Comparison of ENCODE assay signal across 8 mouse cellular contexts in the genomic region with DNA sequence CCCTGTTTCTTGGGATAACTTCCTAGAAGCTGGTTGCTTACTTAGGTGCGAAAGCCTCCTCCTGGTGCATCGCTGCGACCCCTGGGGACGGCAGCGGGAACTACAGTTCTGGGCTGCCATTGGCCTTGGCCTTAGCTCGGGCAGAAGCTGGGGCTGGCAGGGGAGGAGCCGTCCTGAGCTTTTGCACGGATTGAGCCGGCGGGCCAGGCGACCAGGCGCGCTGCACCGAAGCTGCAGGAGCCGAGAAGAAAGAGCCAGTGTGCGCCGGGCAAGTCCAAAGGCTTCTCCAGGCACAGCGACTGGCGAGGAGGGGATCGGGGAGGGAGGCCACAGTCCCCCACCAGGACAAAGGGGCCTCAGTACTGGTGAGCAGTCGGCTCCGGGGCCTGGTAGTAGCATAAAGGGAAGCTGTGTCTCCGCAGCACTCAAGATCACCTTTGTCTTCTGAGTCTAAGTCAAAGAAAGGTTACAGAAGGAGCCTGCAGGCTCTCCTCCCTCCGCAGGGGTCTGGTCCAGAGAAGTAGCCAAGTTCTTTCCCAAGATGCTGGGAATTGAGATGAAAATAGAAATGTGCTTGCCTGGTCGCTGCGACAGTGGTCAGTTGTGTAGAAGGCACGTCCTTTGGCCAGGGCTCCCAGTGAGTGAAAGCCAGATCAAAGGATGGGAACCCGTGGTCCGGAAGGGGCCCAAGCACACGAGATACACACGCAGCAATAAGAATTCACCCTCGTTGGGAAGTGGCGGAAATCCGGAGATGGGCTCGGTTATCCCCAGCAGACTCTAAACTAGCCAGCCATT. TPM values are rescaled to one million over a fixed set of nuclear protein-coding genes. Genes with fewer than 3 reads are reported as not detected.
DNase-seq lines count a peak whose midpoint lies in the region; ATAC-seq lines count a peak whose summit lies in the region.

No protein-coding gene starts in this region.

- H3K27ac ChIP-seq in hindbrain, embryonic 15.5 days (replicated peaks): peak overlapping the region; percentile 84

- H3K4me1 ChIP-seq in hindbrain, embryonic 15.5 days (replicated peaks): peaks cover 9% of the 10 kb centered on the region

- WGBS in hindbrain, embryonic 15.5 days: 7% methylated on average over 35 of the region's 35 CpGs

- peak overlapping the region; percentile 77 for H3K4me2 ChIP-seq in hindbrain, embryonic 15.5 days

- no peaks in the 10 kb centered on the region for H3K9me3 ChIP-seq in hindbrain, embryonic 15.5 days

- H3K36me3 ChIP-seq in hindbrain, embryonic 15.5 days: no peaks in the 10 kb centered on the region

- peak overlapping the region; percentile 43 for H3K4me3 ChIP-seq in hindbrain, embryonic 15.5 days

- ATAC-seq in hindbrain, embryonic 15.5 days (ENCODE audit: low FRiP score, low read depth): peak; percentile 95

- peak overlapping the region; percentile 68 for H3K9ac ChIP-seq in hindbrain, embryonic 15.5 days

- peak; percentile 87 for DNase-seq in WW6 (ENCODE audit: low read depth, low spot score)
- DNase-seq in cerebellum, postnatal 36 days: peak; percentile 97 to 98
- DNase-seq in frontal cortex, postnatal 36 days (ENCODE audit: low spot score in 2 of 2): peak; percentile 93 to 95
- DNase-seq in layer of hippocampus, postnatal 36 days: peak; percentile 90 to 92
- peak; percentile 93 for DNase-seq in lung, postnatal 25 days (ENCODE audit: low spot score)
- peak; percentile 97 for DNase-seq in retina, embryonic 14.5 days (ENCODE audit: low spot score)
- peak; percentile 86 to 90 for DNase-seq in thymus, postnatal 36 days

- no peaks in the 10 kb centered on the region for H3K27me3 ChIP-seq in hindbrain, embryonic 15.5 days

RNA-seq across cellular contexts. Expression of a gene that starts 8.0 kb away (rescaled TPM):
- 3.8 and 4.4 TPM in 2 replicates for polyA plus RNA-seq in hindbrain, embryonic 15.5 days (2015; fragmentation: Nextera tagmentation; extraction: Ambion mirVana)
- total RNA-seq in layer of hippocampus, postnatal 36 days (2021): 1 to 10 TPM; 4.9 to 5.3 TPM

RNA-seq across cellular contexts. Expression of a gene that starts 50.7 kb away (rescaled TPM):
- 26.9 and 27.9 TPM in 2 replicates for polyA plus RNA-seq in hindbrain, embryonic 15.5 days (2015; fragmentation: Nextera tagmentation; extraction: Ambion mirVana)
- 100 to 1,000 TPM; 102 to 104 TPM for total RNA-seq in layer of hippocampus, postnatal 36 days (2021)

RNA-seq across cellular contexts. Expression of a gene that starts 59.1 kb away (rescaled TPM):
- 371 and 409 TPM in 2 replicates for polyA plus RNA-seq in hindbrain, embryonic 15.5 days (2015; fragmentation: Nextera tagmentation; extraction: Ambion mirVana)
- total RNA-seq in layer of hippocampus, postnatal 36 days (2021): 100 to 1,000 TPM; 264 to 282 TPM

Comparison
In these comparisons a context has a peak if more than half of its experiments do, and no peak if none do; other contexts are left out.
1. Peak in every context shown above with its lines: DNase-seq, ATAC-seq, H3K4me3 ChIP-seq and H3K27ac ChIP-seq.